Mouse (Mus musculus): ENCODE measurements around the gene Marc2. TPM values are rescaled to one million over a fixed set of nuclear protein-coding genes. Genes with fewer than 3 reads are reported as not detected.

Marc2 gene
- polyA plus RNA-seq, 1 experiment: 99.6 TPM

- H3ac ChIP-seq (ENCODE audit: control insufficient read depth, insufficient read length): no peak overlapping the region
- no peak overlapping the region for H3K4me2 ChIP-seq (ENCODE audit: low read depth)
- no peak overlapping the region for H3K4me3 ChIP-seq
- H3K79me2 ChIP-seq (ENCODE audit: control insufficient read depth, insufficient read depth): no peaks in the 10 kb centered on the region
- TF ChIP-seq SRF (IDR thresholded peaks at IDR 0.05; ENCODE audit: control insufficient read depth, insufficient read length, low read depth): no peak
- no peak for TF ChIP-seq POLR2A (IDR thresholded peaks at IDR 0.05; ENCODE audit: insufficient read length, low read depth)
- no peak for TF ChIP-seq MYOD1 (IDR thresholded peaks at IDR 0.05; ENCODE audit: control insufficient read depth in 1 of 3, insufficient read length in 2 of 3, low read depth in 2 of 3)
- TF ChIP-seq POLR2AphosphoS2 (IDR thresholded peaks at IDR 0.05; ENCODE audit: insufficient read length, low read depth): no peak
- no peak for TF ChIP-seq REST (IDR thresholded peaks at IDR 0.05; ENCODE audit: insufficient read depth, insufficient read length)
- TF ChIP-seq TCF3 (IDR thresholded peaks at IDR 0.05; ENCODE audit: insufficient read length, low read depth): no peak
- TF ChIP-seq MAX (IDR thresholded peaks at IDR 0.05; ENCODE audit: low read depth): no peak
- TF ChIP-seq CEBPB (IDR thresholded peaks at IDR 0.05; ENCODE audit: insufficient read depth, poor library complexity, severe bottlenecking): no peak
- no peak for TF ChIP-seq MYOG (IDR thresholded peaks at IDR 0.05; ENCODE audit: control insufficient read depth in 1 of 3, insufficient read depth in 1 of 3, insufficient read length in 2 of 3, low read depth in 2 of 3)
- TF ChIP-seq TCF12 (IDR thresholded peaks at IDR 0.05; ENCODE audit: insufficient read depth, poor library complexity, severe bottlenecking): no peak
- TF ChIP-seq USF1 (IDR thresholded peaks at IDR 0.05; ENCODE audit: low read depth): no peak
- TF ChIP-seq E2F4 (IDR thresholded peaks at IDR 0.05; ENCODE audit: insufficient read depth): no peak
- H3K27me3 ChIP-seq (ENCODE audit: control insufficient read depth, insufficient read depth, insufficient read length): no peaks in the 10 kb centered on the region
- H3K36me3 ChIP-seq (ENCODE audit: control insufficient read depth, insufficient read depth): peaks cover 9% of the 10 kb centered on the region
Observed at GRCm38 (mm10) chr1:184833499-184833898, 12.8 kb downstream of the Marc2 start.

- no peak for TF ChIP-seq TCF3 (IDR thresholded peaks at IDR 0.05; ENCODE audit: insufficient read length, low read depth)
- TF ChIP-seq SRF (IDR thresholded peaks at IDR 0.05; ENCODE audit: control insufficient read depth, insufficient read length, low read depth): no peak
- no peak for TF ChIP-seq CEBPB (IDR thresholded peaks at IDR 0.05; ENCODE audit: insufficient read depth, poor library complexity, severe bottlenecking)
- TF ChIP-seq TCF12 (IDR thresholded peaks at IDR 0.05; ENCODE audit: insufficient read depth, poor library complexity, severe bottlenecking): no peak
- no peak for TF ChIP-seq POLR2AphosphoS2 (IDR thresholded peaks at IDR 0.05; ENCODE audit: insufficient read length, low read depth)
- TF ChIP-seq USF1 (IDR thresholded peaks at IDR 0.05; ENCODE audit: low read depth): no peak
- TF ChIP-seq POLR2A (IDR thresholded peaks at IDR 0.05; ENCODE audit: insufficient read length, low read depth): no peak
Observed at GRCm38 (mm10) chr1:184832211-184832610, 14.0 kb downstream of the Marc2 start.

GRCm38 (mm10) chr1:184829897-184830296 is 16.4 kb downstream of the Marc2 start:
- no peak overlapping the region for H3K4me2 ChIP-seq (ENCODE audit: low read depth)
- no peak overlapping the region for H3K4me3 ChIP-seq
- H3K36me3 ChIP-seq (ENCODE audit: control insufficient read depth, insufficient read depth): peaks cover 9% of the 10 kb centered on the region
- TF ChIP-seq POLR2AphosphoS2 (IDR thresholded peaks at IDR 0.05; ENCODE audit: insufficient read length, low read depth) (no peak), REST (IDR thresholded peaks at IDR 0.05; ENCODE audit: insufficient read depth, insufficient read length) (no peak), MYOG (IDR thresholded peaks at IDR 0.05; ENCODE audit: control insufficient read depth in 1 of 3, insufficient read depth in 1 of 3, insufficient read length in 2 of 3, low read depth in 2 of 3) (no peak), MAX (IDR thresholded peaks at IDR 0.05; ENCODE audit: low read depth) (no peak), USF1 (IDR thresholded peaks at IDR 0.05; ENCODE audit: low read depth) (no peak), CEBPB (IDR thresholded peaks at IDR 0.05; ENCODE audit: insufficient read depth, poor library complexity, severe bottlenecking) (no peak), POLR2A (IDR thresholded peaks at IDR 0.05; ENCODE audit: insufficient read length, low read depth) (no peak), SRF (IDR thresholded peaks at IDR 0.05; ENCODE audit: control insufficient read depth, insufficient read length, low read depth) (no peak), MYOD1 (IDR thresholded peaks at IDR 0.05; ENCODE audit: control insufficient read depth in 1 of 3, insufficient read length in 2 of 3, low read depth in 2 of 3) (no peak), TCF12 (IDR thresholded peaks at IDR 0.05; ENCODE audit: insufficient read depth, poor library complexity, severe bottlenecking) (no peak), TCF3 (IDR thresholded peaks at IDR 0.05; ENCODE audit: insufficient read length, low read depth) (no peak), E2F4 (IDR thresholded peaks at IDR 0.05; ENCODE audit: insufficient read depth) (no peak)
- no peak overlapping the region for H3ac ChIP-seq (ENCODE audit: control insufficient read depth, insufficient read length)
- no peaks in the 10 kb centered on the region for H3K27me3 ChIP-seq (ENCODE audit: control insufficient read depth, insufficient read depth, insufficient read length)
- no peaks in the 10 kb centered on the region for H3K79me2 ChIP-seq (ENCODE audit: control insufficient read depth, insufficient read depth)

More at GRCm38 (mm10) chr1:184832211-184832610, 14.0 kb downstream of the Marc2 start:
- Histone ChIP-seq H3K36me3 (ENCODE audit: control insufficient read depth, insufficient read depth) (peaks cover 9% of the 10 kb centered on the region), H3K4me2 (ENCODE audit: low read depth) (no peak overlapping the region), H3K27me3 (ENCODE audit: control insufficient read depth, insufficient read depth, insufficient read length) (no peaks in the 10 kb centered on the region), H3ac (ENCODE audit: control insufficient read depth, insufficient read length) (no peak overlapping the region), H3K79me2 (ENCODE audit: control insufficient read depth, insufficient read depth) (no peaks in the 10 kb centered on the region), H3K4me3 (no peak overlapping the region)

GRCm38 (mm10) chr1:184827175-184827701 is 19.0 kb downstream of the Marc2 start:
- no peaks in the 10 kb centered on the region for H3K36me3 ChIP-seq (ENCODE audit: control insufficient read depth, insufficient read depth)
- no peaks in the 10 kb centered on the region for H3K27me3 ChIP-seq (ENCODE audit: control insufficient read depth, insufficient read depth, insufficient read length)
- TF ChIP-seq MAX (IDR thresholded peaks at IDR 0.05; ENCODE audit: low read depth) (no peak), SRF (IDR thresholded peaks at IDR 0.05; ENCODE audit: control insufficient read depth, insufficient read length, low read depth) (no peak), TCF3 (IDR thresholded peaks at IDR 0.05; ENCODE audit: insufficient read length, low read depth) (no peak), E2F4 (IDR thresholded peaks at IDR 0.05; ENCODE audit: insufficient read depth) (no peak), MYOG (IDR thresholded peaks at IDR 0.05; ENCODE audit: control insufficient read depth in 1 of 3, insufficient read depth in 1 of 3, insufficient read length in 2 of 3, low read depth in 2 of 3) (no peak), REST (IDR thresholded peaks at IDR 0.05; ENCODE audit: insufficient read depth, insufficient read length) (no peak), MYOD1 (IDR thresholded peaks at IDR 0.05; ENCODE audit: control insufficient read depth in 1 of 3, insufficient read length in 2 of 3, low read depth in 2 of 3) (no peak), USF1 (IDR thresholded peaks at IDR 0.05; ENCODE audit: low read depth) (no peak), POLR2A (IDR thresholded peaks at IDR 0.05; ENCODE audit: insufficient read length, low read depth) (no peak), POLR2AphosphoS2 (IDR thresholded peaks at IDR 0.05; ENCODE audit: insufficient read length, low read depth) (no peak), TCF12 (IDR thresholded peaks at IDR 0.05; ENCODE audit: insufficient read depth, poor library complexity, severe bottlenecking) (no peak), CEBPB (IDR thresholded peaks at IDR 0.05; ENCODE audit: insufficient read depth, poor library complexity, severe bottlenecking) (no peak)
- H3K4me3 ChIP-seq: no peak overlapping the region
- H3K79me2 ChIP-seq (ENCODE audit: control insufficient read depth, insufficient read depth): no peaks in the 10 kb centered on the region
- no peak overlapping the region for H3K4me2 ChIP-seq (ENCODE audit: low read depth)
- no peak overlapping the region for H3ac ChIP-seq (ENCODE audit: control insufficient read depth, insufficient read length)

All from myocyte (in vitro differentiated cells).